Mouse (Mus musculus) heart, adult 2 months (tissue): ENCODE measurements at regions not wholly inside any gene's neighbourhood (a gene's known extent, or its start where the extent isn't known, plus 50 kb on each side); places are given as distances from the start of the nearest gene placed in this dataset.

Source experiments
- CTCF ChIP-seq: fragments of 200-600 bp; IDR thresholded peaks from 2 replicates; pipeline ENCODE4 v1.8.1; 2022; ENCODE audit warnings: antibody characterized with exemption, mild to moderate bottlenecking, moderate library complexity
- EP300 ChIP-seq: fragments of 200-500 bp; IDR thresholded peaks from 2 replicates; pipeline ENCODE4 v1.6.1; 2011; ENCODE audit warnings: low read depth, low read length, control low read depth; ENCODE audit not compliant: insufficient read depth
- POLR2A ChIP-seq: fragments of 200-500 bp; IDR thresholded peaks from 2 replicates; pipeline ENCODE4 v1.6.1; 2011; ENCODE audit warnings: mild to moderate bottlenecking, low read depth, low read length, control low read depth; ENCODE audit not compliant: insufficient read depth

- TF ChIP-seq POLR2A (no peak), CTCF (no peak), EP300 (no peak)
Observed at GRCm38 (mm10) chr11:17871920-17872319, 81.8 kb downstream of the Etaa1 start.
